Mouse (Mus musculus): ENCODE measurements around the gene Dnah7b. TPM values are rescaled to one million over a fixed set of nuclear protein-coding genes. Genes with fewer than 3 reads are reported as not detected.

The Dnah7b gene
- not detected for total RNA-seq (2023)

DNA sequence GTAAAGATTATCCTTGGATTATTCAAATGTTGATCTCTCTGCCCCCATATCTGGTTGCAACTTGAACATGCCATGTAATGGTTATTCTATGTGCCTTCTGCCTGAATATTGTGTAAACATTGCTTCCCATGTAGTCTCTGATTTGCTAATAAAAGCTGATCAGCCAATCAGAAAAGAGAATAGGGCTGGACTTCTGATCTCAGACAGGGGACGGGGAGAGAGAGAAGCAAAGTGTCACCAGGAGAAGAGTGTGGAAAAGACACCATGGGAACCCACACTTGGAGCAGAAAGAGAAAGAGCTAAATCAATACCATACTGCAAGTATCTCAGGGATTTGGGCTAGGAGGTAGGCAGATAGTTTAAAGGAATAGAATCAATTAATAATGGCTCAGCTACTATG lies at the start of gene Dnah7b:
TSS of gene Dnah7b (plus strand) at position 301 of the 400 bp plus-strand sequence.

Other genes starting within 250 kb of the Dnah7b start
- gene Gm5269, start 176.0 kb upstream of the Dnah7b start, total RNA-seq (2023), result 1 to 10 TPM in 1 of 2 experiments, not detected in 1; 1.3 TPM
- gene Slc40a1, start 139.8 kb upstream of the Dnah7b start, total RNA-seq (2023), result 100 to 1,000 TPM; 118 to 127 TPM